Mouse (Mus musculus): Measurements from ENCODE around the gene Rbm19.

- TF ChIP-seq POLR2A (IDR thresholded peaks at IDR 0.05; ENCODE audit: low read depth, low read length) (no peak), CTCF (IDR thresholded peaks at IDR 0.05; ENCODE audit: extremely low read depth, insufficient read depth, insufficient read length, insufficient replicate concordance) (no peak)
These were observed 58.1 kb downstream of the Rbm19 start for GRCm38 (mm10) chr5:120174317-120174716.
